Mouse (Mus musculus) cerebellum, adult 9-10 months (tissue): ENCODE measurements around the gene Dsn1.

Experiments
- DNase-seq: peaks from one replicate; pipeline ENCODE4 v3.0.0; 2022

Gene Dsn1

DNA sequence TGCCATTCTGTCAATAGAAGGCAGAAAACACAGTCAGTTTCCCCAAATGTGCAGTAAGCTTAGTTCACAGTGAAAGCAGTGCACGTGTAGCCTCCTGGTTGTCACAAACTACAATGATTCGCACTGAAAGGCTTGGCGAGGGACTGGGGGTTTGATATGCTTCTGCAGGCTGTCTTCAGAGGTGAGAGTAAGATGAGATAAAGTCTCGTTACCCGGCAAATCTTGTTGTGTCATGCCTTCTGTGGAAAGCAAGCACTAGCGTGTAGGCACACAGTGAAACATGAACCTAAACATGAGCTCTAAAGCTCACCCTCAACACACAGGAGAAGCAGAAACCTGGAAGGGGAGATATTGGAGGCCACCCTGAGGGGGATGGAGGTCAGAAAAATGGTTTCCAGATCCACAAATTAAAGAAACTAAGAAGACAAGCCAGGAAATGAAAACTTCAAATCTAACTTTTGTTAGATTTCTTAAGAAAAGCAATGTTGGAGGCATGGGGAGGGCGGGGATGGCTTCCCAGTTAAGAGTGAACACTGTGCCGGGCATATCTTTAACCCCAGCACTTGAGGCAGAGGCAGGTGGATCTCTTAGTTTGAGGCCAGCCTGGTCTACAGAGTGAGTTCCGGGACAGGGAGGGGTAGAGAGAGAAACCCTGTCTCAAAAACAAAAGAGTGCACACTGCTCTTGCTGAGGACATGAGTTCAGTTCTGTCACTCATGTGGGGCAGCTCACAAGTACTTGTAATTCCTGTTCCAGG, 48.3 kb downstream of the Dsn1 start:
- DNase-seq: no peak

DNA sequence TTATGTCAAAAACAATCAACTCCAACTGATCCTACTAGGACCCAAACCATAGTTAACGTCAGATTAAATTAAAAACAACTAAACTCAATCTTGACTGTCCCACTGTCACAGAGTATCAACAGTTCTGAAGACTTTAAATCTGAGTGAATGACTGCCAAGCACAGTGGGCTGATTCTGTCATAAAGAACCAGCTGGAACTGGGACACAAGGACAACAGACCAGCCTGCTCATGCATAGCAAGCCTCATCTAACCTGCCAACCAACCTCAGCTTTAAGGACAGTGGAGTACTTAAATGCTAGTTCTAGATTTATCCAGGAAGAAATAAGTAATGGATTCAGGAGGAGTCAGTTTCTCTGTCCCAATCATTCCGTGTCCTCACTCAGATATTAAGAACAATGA, 49.9 kb downstream of the Dsn1 start:
- no peak for DNase-seq

DNA sequence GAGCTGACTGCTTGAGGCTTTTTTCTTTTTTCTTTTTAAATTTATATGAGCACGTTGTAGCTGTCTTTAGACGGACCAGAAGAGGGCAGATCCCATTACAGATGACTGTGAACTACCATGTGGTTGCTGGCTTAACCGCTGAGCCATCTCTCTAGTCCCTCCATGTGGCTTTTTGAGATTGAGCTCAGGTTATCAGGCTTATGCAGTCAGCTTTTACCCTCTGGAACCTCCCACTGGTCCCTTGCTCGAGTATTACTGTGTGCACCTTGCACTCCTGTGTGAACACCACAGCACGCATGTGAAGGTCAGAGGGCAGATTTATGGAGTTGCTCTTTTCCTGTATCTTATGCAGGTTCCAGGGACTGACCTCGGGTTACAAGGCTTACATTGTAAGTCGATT, 50.6 kb downstream of the Dsn1 start:
- DNase-seq: no peak

DNA sequence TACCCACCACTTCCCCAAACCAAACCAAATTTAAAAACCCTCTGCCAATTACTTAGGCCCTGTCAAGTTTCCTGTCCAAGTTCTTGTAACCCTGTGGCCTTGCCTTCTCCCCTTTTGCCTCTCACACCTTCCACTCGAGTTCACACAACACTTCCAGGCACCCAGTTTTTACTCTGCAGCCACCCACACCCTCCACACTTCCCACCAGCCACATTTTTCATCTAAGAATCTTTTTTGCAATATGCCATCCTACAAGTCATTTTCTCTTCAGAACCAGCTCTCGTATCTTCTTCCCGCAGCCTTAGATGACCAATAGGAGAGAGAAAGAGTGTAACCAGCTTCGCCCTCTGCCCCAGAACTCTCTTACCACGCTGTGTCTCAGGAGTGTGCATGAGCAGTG, 52.5 kb downstream of the Dsn1 start:
- no peak for DNase-seq

DNA sequence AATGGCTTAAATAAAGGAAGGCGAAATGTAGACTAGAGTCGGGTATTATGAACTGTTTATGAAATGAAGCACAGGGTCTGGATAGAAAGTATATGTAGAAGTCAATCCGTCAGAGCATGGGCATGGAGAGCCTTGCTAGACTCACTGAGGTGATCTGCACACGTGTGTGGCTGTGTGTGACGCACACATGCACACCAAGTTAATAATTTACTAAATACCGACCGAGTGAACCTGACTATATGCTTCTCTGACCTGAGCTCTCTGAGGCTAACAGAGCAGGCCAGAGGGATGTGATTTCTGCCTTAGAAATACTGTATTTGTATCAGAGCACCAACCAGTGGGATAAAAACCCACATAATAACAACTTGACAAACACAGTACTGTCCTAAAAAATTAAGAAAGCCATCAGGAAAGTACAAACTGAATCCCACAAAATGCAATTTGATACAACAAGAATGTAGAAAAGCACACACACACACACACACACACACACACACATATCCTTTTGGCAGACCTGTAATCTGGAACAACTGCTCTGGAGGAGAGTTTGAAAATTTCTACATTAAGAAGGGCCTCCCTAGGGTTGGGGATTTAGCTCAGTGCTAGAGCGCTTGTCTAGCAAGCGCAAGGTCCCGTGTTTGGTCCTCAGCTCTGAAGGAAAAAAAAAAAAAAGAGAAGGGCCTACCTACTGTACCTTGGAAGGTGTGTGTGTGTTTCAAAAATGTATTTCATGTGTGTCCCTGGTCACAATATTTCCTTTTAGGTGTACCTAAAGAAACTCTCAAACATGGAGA, 55.5 kb downstream of the Dsn1 start:
- DNase-seq: no peak

DNA sequence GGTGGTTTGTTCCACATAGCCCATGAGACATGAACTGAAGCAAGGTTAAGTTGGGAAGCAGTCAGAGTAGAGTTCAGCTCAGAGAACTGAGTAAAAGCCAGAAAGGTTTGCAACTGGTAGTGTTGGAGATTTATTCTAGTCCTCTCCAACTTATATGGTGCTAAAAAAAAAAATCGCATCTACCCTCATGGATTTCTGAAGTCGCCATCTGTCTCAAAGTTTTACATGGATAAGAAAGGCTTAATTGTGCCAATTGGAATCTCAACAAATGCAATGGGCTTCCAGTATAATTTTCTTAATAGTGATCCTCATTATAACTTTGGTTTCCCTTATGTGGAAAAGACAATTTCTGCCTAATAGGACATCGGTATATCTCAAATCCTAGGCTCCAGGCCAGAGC, 56.1 kb downstream of the Dsn1 start:
- DNase-seq: no peak
